9 mouse cellular contexts compared by ENCODE assay signal in the genomic region with DNA sequence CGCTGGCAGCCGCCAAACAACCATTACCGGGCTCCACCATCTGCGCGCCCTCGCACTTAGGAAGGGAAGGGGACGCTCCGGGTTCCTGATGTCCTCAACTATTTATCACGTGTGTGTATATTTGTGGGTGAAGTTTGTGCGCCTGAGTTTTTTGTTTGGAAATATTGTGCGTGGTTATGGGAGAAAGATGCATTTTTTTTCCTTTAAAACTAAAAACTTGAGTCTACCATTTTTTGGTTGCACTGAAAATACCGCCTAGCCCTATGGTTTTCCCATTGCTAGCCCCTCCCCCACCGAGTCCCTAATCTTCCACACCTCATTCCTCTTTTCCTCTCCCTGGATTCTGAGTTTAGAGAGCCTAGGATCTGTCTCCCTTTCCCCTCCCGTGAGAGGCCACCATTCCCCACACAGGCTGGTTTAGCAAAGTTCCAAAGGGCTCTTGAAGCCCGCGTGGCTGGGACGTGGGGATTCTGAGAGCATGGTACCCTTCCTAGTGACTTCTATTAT. TPM values are rescaled to one million over a fixed set of nuclear protein-coding genes. Genes with fewer than 3 reads are reported as not detected.
DNase-seq lines count a peak whose midpoint lies in the region; ATAC-seq and TF ChIP-seq lines count a peak whose summit lies in the region.
"Had no signal": no experiment of that assay in that cellular context is flagged by ENCODE, and none has a peak within 500 bp of the region (broad histone marks: within the 10 kb centered on the region; RNA-seq: fewer than 3 reads in every experiment).

No protein-coding gene starts in this region.

- H3K4me2 ChIP-seq in kidney, embryonic 15.5 days: peak overlapping the region; percentile 92
- H3K4me2 ChIP-seq in hindbrain, embryonic 13.5 days: peak overlapping the region; percentile 78
- H3K4me2 ChIP-seq in midbrain, postnatal 0 days (ENCODE audit: low read depth, low read length, poor library complexity, severe bottlenecking): peak overlapping the region; percentile 57

- TF ChIP-seq POLR2A in bone marrow, adult 2 months (IDR thresholded peaks at IDR 0.05; ENCODE audit: borderline replicate concordance, control insufficient read depth, low read depth, low read length): no peak

- no peak for TF ChIP-seq CTCF in bone marrow, adult 2 months (IDR thresholded peaks at IDR 0.05; ENCODE audit: control insufficient read depth, insufficient read depth, low read length)
- no peak for TF ChIP-seq CTCF in midbrain, postnatal 0 days (IDR thresholded peaks at IDR 0.05)

- no peaks in the 10 kb centered on the region for H3K36me3 ChIP-seq in kidney, embryonic 15.5 days
- H3K36me3 ChIP-seq in hindbrain, embryonic 13.5 days: no peaks in the 10 kb centered on the region
- no peaks in the 10 kb centered on the region for H3K36me3 ChIP-seq in midbrain, postnatal 0 days (ENCODE audit: insufficient read depth, low read length)

- H3K4me1 ChIP-seq in kidney, embryonic 15.5 days: peaks cover 75% of the 10 kb centered on the region
- no peaks in the 10 kb centered on the region; the same call in 1 of the 2 replicates for H3K4me1 ChIP-seq in bone marrow, adult 2 months (ENCODE audit: control insufficient read depth, insufficient read depth, low read length)
- H3K4me1 ChIP-seq in hindbrain, embryonic 13.5 days (replicated peaks): peaks cover 82% of the 10 kb centered on the region
- peaks cover 8% of the 10 kb centered on the region; the same call in 1 of the 2 replicates for H3K4me1 ChIP-seq in midbrain, postnatal 0 days (ENCODE audit: insufficient read depth, low read length)

- H3K9ac ChIP-seq in kidney, embryonic 15.5 days: peak overlapping the region; percentile 64
- peak overlapping the region; percentile 86 for H3K9ac ChIP-seq in hindbrain, embryonic 13.5 days
- peak overlapping the region; percentile 54; the same call in 1 of the 2 replicates for H3K9ac ChIP-seq in midbrain, postnatal 0 days (replicated peaks; ENCODE audit: low read length, poor library complexity, severe bottlenecking)

- H3K4me3 ChIP-seq in kidney, embryonic 15.5 days (replicated peaks): peak overlapping the region; percentile 67
- peak overlapping the region; percentile 52 for H3K4me3 ChIP-seq in bone marrow, adult 2 months (replicated peaks; ENCODE audit: control insufficient read depth, low read depth, low read length)
- H3K4me3 ChIP-seq in hindbrain, embryonic 13.5 days: peak overlapping the region; percentile 78
- H3K4me3 ChIP-seq in midbrain, postnatal 0 days (ENCODE audit: low read depth, low read length): peak overlapping the region; percentile 49

- DNase-seq in kidney, postnatal 25 days: no peak
- DNase-seq in midbrain, postnatal 0 days (ENCODE audit: low spot score): no peak
- no peak for DNase-seq in layer of hippocampus, postnatal 14 days (ENCODE audit: low spot score in 2 of 2)
- no peak for DNase-seq in frontal cortex, postnatal 25 days (ENCODE audit: low spot score in 2 of 2)
- no peak for DNase-seq in kidney, postnatal 36 days

- H3K27ac ChIP-seq in kidney, embryonic 15.5 days: peak overlapping the region; percentile 93
- H3K27ac ChIP-seq in bone marrow, adult 2 months (ENCODE audit: control insufficient read depth, insufficient read depth, low read depth, low read length, poor library complexity): no peak overlapping the region
- peak overlapping the region; percentile 90 for H3K27ac ChIP-seq in hindbrain, embryonic 13.5 days
- H3K27ac ChIP-seq in midbrain, postnatal 0 days (ENCODE audit: low read depth, low read length): 0 out of 2 replicates have a peak overlapping the region, but pooled peaks have one; percentile 52
- H3K27ac ChIP-seq: macrophage had no signal

- H3K9me3 ChIP-seq in kidney, embryonic 15.5 days (replicated peaks): no peaks in the 10 kb centered on the region
- no peaks in the 10 kb centered on the region for H3K9me3 ChIP-seq in hindbrain, embryonic 13.5 days
- H3K9me3 ChIP-seq in midbrain, postnatal 0 days (ENCODE audit: low read length): no peaks in the 10 kb centered on the region

- no peak for ATAC-seq in kidney, embryonic 15.5 days (replicated peaks; ENCODE audit: low FRiP score)
- ATAC-seq in hindbrain, embryonic 13.5 days (ENCODE audit: low FRiP score): no peak
- no peak for ATAC-seq in midbrain, postnatal 0 days (ENCODE audit: low FRiP score)

- peaks cover 72% of the 10 kb centered on the region for H3K27me3 ChIP-seq in kidney, embryonic 15.5 days
- 0 out of 2 replicates have a peak, but pooled peaks cover 5% of the 10 kb centered on the region for H3K27me3 ChIP-seq in hindbrain, embryonic 13.5 days
- no peaks in the 10 kb centered on the region for H3K27me3 ChIP-seq in midbrain, postnatal 0 days (ENCODE audit: insufficient read depth, low read length)

- 1% methylated on average over 17 of the region's 17 CpGs for WGBS in kidney, embryonic 15.5 days
- WGBS in bone marrow, adult 2 months: 8% methylated on average over 17 of the region's 17 CpGs
- WGBS in hindbrain, embryonic 13.5 days: under 1% methylated on average over 17 of the region's 17 CpGs
- under 1% methylated on average over 17 of the region's 17 CpGs for WGBS in midbrain, postnatal 0 days

RNA-seq across cellular contexts. Expression of gene Nrarp, which starts 1.4 kb away (rescaled TPM):
- 21.8 and 23.7 TPM in 2 replicates for polyA plus RNA-seq in kidney, embryonic 15.5 days (2015; fragmentation: Nextera tagmentation; extraction: Ambion mirVana)
- 1.7 and 2.6 TPM in 2 replicates for polyA plus RNA-seq in bone marrow, adult 2 months (2011; ENCODE audit: insufficient read depth, insufficient read length, low replicate concordance, missing spikeins)
- polyA plus RNA-seq in hindbrain, embryonic 13.5 days (2015; fragmentation: Nextera tagmentation; extraction: Ambion mirVana): 21.4 and 24.6 TPM in 2 replicates
- 49.2 and 49.9 TPM in 2 replicates for total RNA-seq in midbrain, postnatal 0 days (2014; rRNA removed)
- 16.1 and 16.5 TPM in 2 replicates for polyA plus RNA-seq in midbrain, postnatal 0 days (2015; fragmentation: Nextera tagmentation; extraction: Ambion mirVana)
- total RNA-seq in layer of hippocampus, postnatal 14 days (2021): 10 to 100 TPM; 38.1 to 49.8 TPM
- polyA plus RNA-seq: macrophage had no signal

RNA-seq across cellular contexts. Expression of gene Tor4a, which starts 14.7 kb away (rescaled TPM):
- polyA plus RNA-seq in kidney, embryonic 15.5 days (2015; fragmentation: Nextera tagmentation; extraction: Ambion mirVana): 11.7 and 14.1 TPM in 2 replicates
- 3.9 and 8.9 TPM in 2 replicates for polyA plus RNA-seq in bone marrow, adult 2 months (2011; ENCODE audit: insufficient read depth, insufficient read length, low replicate concordance, missing spikeins)
- polyA plus RNA-seq in hindbrain, embryonic 13.5 days (2015; fragmentation: Nextera tagmentation; extraction: Ambion mirVana): 1.6 and 1.9 TPM in 2 replicates
- 1.7 and 3.5 TPM in 2 replicates for total RNA-seq in midbrain, postnatal 0 days (2014; rRNA removed)
- polyA plus RNA-seq in midbrain, postnatal 0 days (2015; fragmentation: Nextera tagmentation; extraction: Ambion mirVana): 0.98 and 1.3 TPM in 2 replicates
- 1 to 10 TPM; 1.7 to 2.0 TPM for total RNA-seq in layer of hippocampus, postnatal 14 days (2021)

RNA-seq across cellular contexts. Expression of gene Nelfb, which starts 29.3 kb away (rescaled TPM):
- polyA plus RNA-seq in kidney, embryonic 15.5 days (2015; fragmentation: Nextera tagmentation; extraction: Ambion mirVana): 114 and 124 TPM in 2 replicates
- polyA plus RNA-seq in bone marrow, adult 2 months (2011; ENCODE audit: insufficient read depth, insufficient read length, low replicate concordance, missing spikeins): 26.7 and 38.0 TPM in 2 replicates
- polyA plus RNA-seq in hindbrain, embryonic 13.5 days (2015; fragmentation: Nextera tagmentation; extraction: Ambion mirVana): 98.3 and 104 TPM in 2 replicates
- total RNA-seq in midbrain, postnatal 0 days (2014; rRNA removed): 87.0 and 101 TPM in 2 replicates
- 90.4 TPM in 2 replicates for polyA plus RNA-seq in midbrain, postnatal 0 days (2015; fragmentation: Nextera tagmentation; extraction: Ambion mirVana)
- total RNA-seq in layer of hippocampus, postnatal 14 days (2021): 10 to 100 TPM; 50.7 to 51.7 TPM

RNA-seq across cellular contexts. Expression of gene Stpg3, which starts 32.5 kb away (rescaled TPM):
- polyA plus RNA-seq in kidney, embryonic 15.5 days (2015; fragmentation: Nextera tagmentation; extraction: Ambion mirVana): 0.23 and 0.55 TPM in 2 replicates
- polyA plus RNA-seq in bone marrow, adult 2 months (2011; ENCODE audit: insufficient read depth, insufficient read length, low replicate concordance, missing spikeins): not detected in 2 replicates
- not detected in 2 replicates for polyA plus RNA-seq in hindbrain, embryonic 13.5 days (2015; fragmentation: Nextera tagmentation; extraction: Ambion mirVana)
- 0.38 TPM in 1 of 2 replicates, not detected in the other for total RNA-seq in midbrain, postnatal 0 days (2014; rRNA removed)
- polyA plus RNA-seq in midbrain, postnatal 0 days (2015; fragmentation: Nextera tagmentation; extraction: Ambion mirVana): not detected in 2 replicates
- not detected for total RNA-seq in layer of hippocampus, postnatal 14 days (2021)
- polyA plus RNA-seq: macrophage had no signal

RNA-seq across cellular contexts. Expression of gene Fam166a, which starts 36.6 kb away (rescaled TPM):
- polyA plus RNA-seq in kidney, embryonic 15.5 days (2015; fragmentation: Nextera tagmentation; extraction: Ambion mirVana): 1.4 and 1.9 TPM in 2 replicates
- polyA plus RNA-seq in bone marrow, adult 2 months (2011; ENCODE audit: insufficient read depth, insufficient read length, low replicate concordance, missing spikeins): not detected in 2 replicates
- polyA plus RNA-seq in hindbrain, embryonic 13.5 days (2015; fragmentation: Nextera tagmentation; extraction: Ambion mirVana): 0.40 and 1.3 TPM in 2 replicates
- total RNA-seq in midbrain, postnatal 0 days (2014; rRNA removed): not detected in 2 replicates
- 1.5 TPM in 1 of 2 replicates, not detected in the other for polyA plus RNA-seq in midbrain, postnatal 0 days (2015; fragmentation: Nextera tagmentation; extraction: Ambion mirVana)
- not detected for total RNA-seq in layer of hippocampus, postnatal 14 days (2021)
- polyA plus RNA-seq: macrophage had no signal
